Mouse (Mus musculus) lung, postnatal 0 days (tissue): ENCODE results near the gene Sept10. TPM values are rescaled to one million over a fixed set of nuclear protein-coding genes. Genes with fewer than 3 reads are reported as not detected.

Experiments
- ATAC-seq: fragments of 200-750 bp; cut with Nextera tagmentation; 2 replicates; pipeline ENCODE4 v1.8.0; 2017; ENCODE audit warnings: moderate library complexity
- DNase-seq: peaks from one replicate; pipeline ENCODE4 v3.0.0-alpha.2; 2016; ENCODE audit warnings: low spot score
- H3K27ac ChIP-seq: fragments of 300-500 bp; sonication (generic); 2 replicates; pipeline ENCODE4 v1.5.1; 2014; ENCODE audit warnings: antibody characterized with exemption, mild to moderate bottlenecking, low read length, mixed read lengths
- H3K27me3 ChIP-seq: fragments of 300-500 bp; sonication (generic); replicated peaks from 2 replicates; pipeline ENCODE4 v1.6.1; 2014; ENCODE audit warnings: low read length, mixed read lengths; ENCODE audit not compliant: insufficient read depth
- H3K36me3 ChIP-seq: fragments of 300-500 bp; sonication (generic); 2 replicates; pipeline ENCODE4 v1.6.1; 2014; ENCODE audit warnings: low read length, mixed read lengths; ENCODE audit not compliant: insufficient read depth
- H3K4me1 ChIP-seq: fragments of 300-500 bp; sonication (generic); 2 replicates; pipeline ENCODE4 v1.6.1; 2014; ENCODE audit warnings: antibody characterized with exemption, low read depth, low read length, mixed read lengths; ENCODE audit not compliant: insufficient read depth
- H3K4me2 ChIP-seq: fragments of 300-500 bp; sonication (generic); replicated peaks from 2 replicates; pipeline ENCODE4 v1.6.1; 2014; ENCODE audit warnings: low read depth, mild to moderate bottlenecking, low read length, moderate library complexity, mixed read lengths
- H3K4me3 ChIP-seq: fragments of 300-500 bp; sonication (generic); 2 replicates; pipeline ENCODE4 v1.5.1; 2014; ENCODE audit warnings: low read depth, low read length
- H3K9ac ChIP-seq: fragments of 300-500 bp; sonication (generic); replicated peaks from 2 replicates; pipeline ENCODE4 v1.6.1; 2014; ENCODE audit warnings: low read depth, mild to moderate bottlenecking
- H3K9me3 ChIP-seq: fragments of 300-500 bp; sonication (generic); 2 replicates; pipeline ENCODE4 v1.6.1; 2016; ENCODE audit warnings: low read length, mixed read lengths
- CTCF ChIP-seq: IDR thresholded peaks from 2 replicates; pipeline ENCODE4 v1.5.1; 2016; ENCODE audit warnings: antibody characterized with exemption, mild to moderate bottlenecking
- EP300 ChIP-seq: IDR thresholded peaks from 2 replicates; pipeline ENCODE4 v1.6.1; 2016; ENCODE audit warnings: antibody characterized with exemption, mild to moderate bottlenecking, control low read depth
- WGBS: fragments of 180-500 bp; shearing (Covaris S2); extraction: QIAGEN DNeasy Blood & Tissue Kit; methylation state at CpG from one replicate; pipeline ENCODE4 v1.1.7; 2014; 5-methylcytosine and 5-hydroxymethylcytosine counted together
- polyA plus RNA-seq: library from polyadenylated mRNA; unstranded; fragments of >200 nt; fragmentation: Nextera tagmentation; extraction: Ambion mirVana; gene quantifications from 2 replicates; pipeline ENCODE4 v1.2.1, GENCODE M21; 2015

Sept10 gene
- polyA plus RNA-seq, 1 experiment from 2014 or later, result 42.2 TPM

DNA sequence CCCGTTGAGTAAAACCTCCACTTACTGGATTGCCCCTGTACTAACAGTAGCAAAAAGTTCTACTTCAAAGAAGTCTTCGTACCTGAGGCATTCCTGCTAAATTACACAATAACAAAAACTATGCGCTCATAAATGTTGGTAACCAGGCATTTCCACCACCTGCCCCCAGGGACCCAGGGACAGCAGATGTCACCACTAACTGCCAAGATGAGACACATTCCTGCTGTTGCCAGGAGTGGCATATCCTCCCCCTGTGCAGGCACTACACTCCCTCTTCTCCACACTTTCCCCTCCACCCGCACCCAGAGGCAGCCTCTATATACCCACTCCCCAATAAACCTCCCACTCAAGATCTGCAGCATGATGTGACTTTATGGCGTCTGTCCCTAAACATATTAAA lies 26.8 kb downstream of the Sept10 start:
- Histone ChIP-seq H3K27me3 (no peaks in the 10 kb centered on the region), H3K27ac (no peak overlapping the region), H3K9ac (no peak overlapping the region), H3K4me3 (no peak overlapping the region), H3K4me2 (no peak overlapping the region), H3K4me1 (no peaks in the 10 kb centered on the region), H3K36me3 (no peaks in the 10 kb centered on the region), H3K9me3 (no peaks in the 10 kb centered on the region)
- DNase-seq (no peak), ATAC-seq (no peak)
- 64% methylated on average over 5 of the region's 5 CpGs for WGBS
- TF ChIP-seq CTCF (no peak), EP300 (no peak)

DNA sequence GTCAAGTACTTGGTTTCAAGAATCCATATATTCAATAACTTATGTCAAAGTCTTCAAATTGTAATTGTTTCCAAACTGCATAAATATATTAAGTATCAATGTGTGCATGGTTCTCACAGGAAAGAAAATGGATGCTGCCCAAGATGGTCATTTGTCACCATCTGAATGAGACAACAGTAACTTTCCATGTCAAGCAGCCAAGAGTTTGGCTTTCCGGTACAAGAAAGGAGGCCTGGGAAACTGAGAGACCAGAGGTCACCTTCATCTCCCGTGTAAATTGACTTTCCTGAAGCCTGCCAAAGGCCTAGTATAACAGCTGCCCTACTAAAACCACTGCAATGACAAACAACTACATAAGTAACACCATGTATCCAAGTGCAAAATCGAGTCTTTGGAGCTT lies 39.3 kb downstream of the Sept10 start:
- no peaks in the 10 kb centered on the region for H3K36me3 ChIP-seq
- H3K9me3 ChIP-seq, result no peaks in the 10 kb centered on the region
- no peaks in the 10 kb centered on the region for H3K27me3 ChIP-seq
- no peaks in the 10 kb centered on the region for H3K4me1 ChIP-seq
- H3K4me2 ChIP-seq, result no peak overlapping the region
- TF ChIP-seq EP300 (no peak), CTCF (no peak)
- no peak overlapping the region for H3K4me3 ChIP-seq
- H3K9ac ChIP-seq, result no peak overlapping the region
- no peak for ATAC-seq
- no peak overlapping the region for H3K27ac ChIP-seq
- WGBS, result 59% methylated on average over 3 of the region's 3 CpGs
- no peak for DNase-seq

DNA sequence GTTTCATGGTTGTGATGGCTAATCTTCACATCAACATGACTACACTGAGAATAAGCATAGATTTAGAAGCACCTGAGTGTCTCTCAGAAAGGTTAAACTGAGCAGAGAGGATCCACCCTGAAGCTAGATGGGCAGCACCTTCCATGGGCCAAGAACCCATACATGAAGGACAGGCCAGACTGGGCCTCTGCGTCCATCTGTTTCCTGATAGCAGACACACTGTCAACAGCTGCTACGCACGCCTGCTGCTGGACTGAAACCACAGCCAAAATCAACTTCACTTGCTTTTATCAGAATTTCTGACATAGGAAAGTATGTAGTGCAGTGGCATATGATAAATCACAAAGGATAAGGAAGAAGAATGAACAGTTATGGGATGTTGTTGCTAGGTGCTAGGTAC lies 42.0 kb downstream of the Sept10 start:
- no peaks in the 10 kb centered on the region for H3K9me3 ChIP-seq
- DNase-seq, result no peak
- no peaks in the 10 kb centered on the region for H3K27me3 ChIP-seq
- peaks cover 4% of the 10 kb centered on the region; the same call in 1 of the 2 replicates for H3K36me3 ChIP-seq
- H3K4me1 ChIP-seq, result no peaks in the 10 kb centered on the region
- H3K27ac ChIP-seq, result no peak overlapping the region
- TF ChIP-seq CTCF (no peak), EP300 (no peak)
- H3K9ac ChIP-seq, result no peak overlapping the region
- no peak overlapping the region for H3K4me2 ChIP-seq
- WGBS, result 55% methylated on average over 3 of the region's 3 CpGs
- no peak for ATAC-seq
- H3K4me3 ChIP-seq, result no peak overlapping the region

DNA sequence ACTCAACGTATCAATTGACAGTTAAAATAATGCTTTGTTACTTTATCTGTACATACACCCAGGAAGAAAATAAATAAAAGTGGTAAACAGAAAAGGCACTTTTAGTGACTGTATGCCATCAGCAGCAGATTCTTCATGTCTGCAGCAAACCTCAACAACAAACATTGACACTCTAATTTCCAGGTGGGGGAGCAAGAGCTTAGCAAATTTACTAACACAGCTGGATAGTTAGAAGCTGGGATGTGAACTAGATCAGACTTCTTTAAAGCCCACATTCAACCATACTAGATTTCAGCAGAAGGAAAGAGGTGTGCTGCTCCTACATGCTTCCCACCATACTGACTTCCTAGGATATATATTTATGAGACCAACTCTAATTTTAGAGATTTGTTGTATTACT lies 49.1 kb downstream of the Sept10 start:
- no peak overlapping the region for H3K4me3 ChIP-seq
- H3K27me3 ChIP-seq, result no peaks in the 10 kb centered on the region
- no peak overlapping the region for H3K4me2 ChIP-seq
- no peaks in the 10 kb centered on the region for H3K4me1 ChIP-seq
- peak; percentile 16; the same call in 1 of the 2 replicates for TF ChIP-seq CTCF
- TF ChIP-seq EP300, result no peak
- no peak for ATAC-seq
- H3K36me3 ChIP-seq, result peaks cover 4% of the 10 kb centered on the region; the same call in 1 of the 2 replicates
- no peaks in the 10 kb centered on the region for H3K9me3 ChIP-seq
- DNase-seq, result no peak
- no peak overlapping the region for H3K27ac ChIP-seq
- H3K9ac ChIP-seq, result no peak overlapping the region
- WGBS, result 77% methylated on average over 1 of the region's 1 CpGs

DNA sequence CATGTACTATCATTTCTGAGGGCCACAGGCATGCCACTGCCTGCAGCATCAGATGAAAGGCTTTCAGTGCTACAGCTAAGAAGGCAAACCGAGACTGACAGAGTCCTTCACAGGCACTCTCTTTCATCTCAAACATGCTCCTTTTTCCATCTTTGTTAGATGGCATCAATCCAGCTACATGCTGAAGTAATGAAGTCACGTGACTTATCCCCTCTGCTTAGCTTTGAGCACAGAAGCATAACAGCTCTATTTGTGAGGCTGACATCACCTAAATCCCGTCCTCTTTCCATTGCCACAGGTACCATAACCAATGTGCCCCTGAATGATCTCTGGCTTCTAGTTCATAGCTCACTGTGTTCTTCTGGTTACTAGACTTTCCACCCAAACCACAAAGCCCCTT lies 50.6 kb downstream of the Sept10 start:
- no peak for ATAC-seq

DNA sequence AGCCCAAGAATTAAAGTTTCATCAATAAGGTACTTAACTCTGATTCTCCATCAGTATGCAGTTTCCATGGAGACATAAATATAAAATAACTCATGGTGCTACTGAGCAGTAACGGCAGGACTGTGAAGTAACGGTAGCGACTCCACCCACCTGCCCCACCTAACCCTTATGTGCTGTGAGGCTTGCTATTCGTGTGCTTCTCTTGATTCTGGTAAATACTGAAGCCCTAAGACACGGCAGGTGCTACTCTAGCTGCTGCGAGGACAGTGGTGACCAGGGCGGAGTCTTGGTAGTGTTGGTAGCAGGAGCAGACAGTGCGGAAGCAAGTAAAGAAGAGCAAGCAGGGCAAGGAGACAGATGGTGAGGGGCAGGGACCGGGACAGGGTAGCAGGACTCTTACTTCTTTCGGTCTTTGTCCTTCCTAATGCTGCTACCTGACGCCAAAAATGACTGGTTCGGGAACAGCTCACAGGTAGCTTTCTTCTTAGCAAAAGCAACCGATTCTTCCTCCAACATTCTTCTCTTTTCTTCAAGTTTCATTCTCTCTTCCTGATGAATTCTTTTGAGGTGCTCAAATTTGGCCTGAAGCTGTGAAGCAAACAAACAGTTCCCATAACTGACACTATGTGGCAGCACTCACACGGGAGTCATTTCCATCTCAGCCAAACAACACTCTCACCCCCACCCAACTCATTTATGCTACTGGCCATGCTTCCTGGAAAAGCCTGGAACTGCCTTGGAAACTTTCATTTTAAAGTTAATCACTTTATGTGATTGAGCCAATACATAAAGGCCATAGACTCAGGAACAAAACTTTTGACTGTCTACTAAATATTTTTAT lies 55.3 kb downstream of the Sept10 start:
- DNase-seq (peak; percentile 88), ATAC-seq (peak; percentile 47)
- Histone ChIP-seq H3K4me2 (no peak overlapping the region), H3K4me1 (no peaks in the 10 kb centered on the region), H3K36me3 (no peaks in the 10 kb centered on the region; the same call in 1 of the 2 replicates), H3K27me3 (no peaks in the 10 kb centered on the region), H3K27ac (no peak overlapping the region), H3K9me3 (no peaks in the 10 kb centered on the region), H3K9ac (no peak overlapping the region), H3K4me3 (no peak overlapping the region)
- TF ChIP-seq CTCF (peak; percentile 89), EP300 (no peak)
- WGBS, result 49% methylated on average over 14 of the region's 14 CpGs

More for the DNA sequence above, 50.6 kb downstream of the Sept10 start:
- no peaks in the 10 kb centered on the region for H3K27me3 ChIP-seq
- H3K4me1 ChIP-seq, result no peaks in the 10 kb centered on the region
- WGBS, result 55% methylated on average over 3 of the region's 3 CpGs
- TF ChIP-seq EP300, result no peak
- no peak for TF ChIP-seq CTCF
- H3K9me3 ChIP-seq, result no peaks in the 10 kb centered on the region
- peaks cover 4% of the 10 kb centered on the region; the same call in 1 of the 2 replicates for H3K36me3 ChIP-seq
- no peak overlapping the region for H3K4me3 ChIP-seq
- DNase-seq, result no peak
- no peak overlapping the region for H3K27ac ChIP-seq
- no peak overlapping the region for H3K4me2 ChIP-seq
- no peak overlapping the region for H3K9ac ChIP-seq
